Mouse (Mus musculus) cerebellum, postnatal 4 days (tissue): ENCODE data around the gene Cited4.

Source experiments
- DNase-seq, 2 experiments: peaks; one replicate each; pipeline ENCODE4 v3.0.0; 2022; ENCODE audit warnings: low spot score in 2 of 2, mixed read lengths in 1 of 2

The Cited4 gene

DNA sequence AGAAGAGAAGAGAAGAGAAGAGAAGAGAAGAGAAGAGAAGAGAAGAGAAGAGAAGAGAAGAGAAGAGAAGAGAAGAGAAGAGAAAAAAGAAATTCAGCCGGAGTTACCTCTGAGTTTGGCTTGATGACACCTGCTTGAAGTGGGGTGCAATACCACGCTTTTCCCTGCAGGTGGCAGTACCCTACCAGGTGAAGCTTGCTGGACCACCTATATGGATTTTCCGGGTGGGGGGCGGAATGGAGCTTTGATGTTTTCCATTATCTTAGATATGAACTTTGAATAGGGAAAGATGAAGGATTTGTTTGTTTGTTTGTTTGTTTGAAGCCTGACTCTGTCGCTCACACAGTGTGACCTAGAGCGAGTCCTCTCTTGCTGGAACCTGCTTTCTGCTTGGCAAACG is 14.6 kb downstream of the Cited4 start:
- DNase-seq = peak in 1 of 2 experiments; percentile 47

DNA sequence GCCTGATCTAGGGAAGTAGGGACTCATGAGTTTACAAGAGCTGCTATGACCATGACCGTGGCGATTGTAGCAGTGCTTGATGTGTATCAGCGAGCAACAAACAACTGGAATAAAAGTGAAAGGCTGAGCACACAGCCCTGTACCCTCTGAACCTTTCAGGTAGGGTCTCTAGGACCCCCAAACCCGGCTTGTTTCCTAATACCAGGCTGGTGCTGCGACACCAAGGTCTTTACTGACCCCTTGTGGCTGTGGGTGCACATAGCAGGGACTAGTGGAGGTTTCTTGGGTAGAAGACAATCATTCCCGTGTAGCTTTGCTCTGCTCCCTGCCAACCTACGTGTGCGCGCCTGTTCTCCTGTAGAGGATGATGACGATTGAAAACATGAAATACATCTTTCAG is 15.8 kb downstream of the Cited4 start:
- DNase-seq = peak in 1 of 2 experiments; percentile 56

DNA sequence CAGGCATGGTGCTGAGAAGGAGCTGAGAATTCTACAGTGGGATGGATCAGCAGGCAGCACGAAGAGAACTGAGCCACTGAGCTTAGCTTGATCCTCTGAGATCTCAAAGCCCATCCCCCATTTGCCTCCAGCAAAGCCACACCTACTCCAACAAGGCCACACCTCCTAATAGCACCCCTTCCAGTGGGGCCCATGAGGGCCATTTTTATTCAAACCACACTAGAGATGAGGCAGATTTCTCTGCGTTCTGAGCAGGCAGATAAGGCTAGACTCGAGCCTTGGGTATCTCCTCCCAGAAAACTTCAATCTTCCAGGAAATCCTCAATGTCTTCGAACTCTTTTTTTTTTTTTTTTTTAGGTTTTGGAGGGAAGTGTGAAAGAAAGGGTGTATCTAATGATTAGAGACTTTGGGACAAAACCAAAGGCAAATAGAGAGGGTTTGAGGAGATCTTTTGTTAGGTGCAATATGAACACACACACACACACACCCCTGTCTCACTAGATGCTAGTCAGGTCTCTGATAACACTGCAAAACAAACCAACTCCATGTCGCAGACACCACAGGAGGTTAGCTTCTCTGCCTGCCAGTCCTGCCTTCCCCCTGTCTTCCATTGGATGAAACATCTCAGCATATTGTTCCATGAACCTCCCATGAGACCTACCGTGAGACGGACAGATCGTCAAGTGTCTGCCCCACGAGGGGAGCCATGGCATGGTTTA is 17.1 kb downstream of the Cited4 start:
- DNase-seq = no peak

DNA sequence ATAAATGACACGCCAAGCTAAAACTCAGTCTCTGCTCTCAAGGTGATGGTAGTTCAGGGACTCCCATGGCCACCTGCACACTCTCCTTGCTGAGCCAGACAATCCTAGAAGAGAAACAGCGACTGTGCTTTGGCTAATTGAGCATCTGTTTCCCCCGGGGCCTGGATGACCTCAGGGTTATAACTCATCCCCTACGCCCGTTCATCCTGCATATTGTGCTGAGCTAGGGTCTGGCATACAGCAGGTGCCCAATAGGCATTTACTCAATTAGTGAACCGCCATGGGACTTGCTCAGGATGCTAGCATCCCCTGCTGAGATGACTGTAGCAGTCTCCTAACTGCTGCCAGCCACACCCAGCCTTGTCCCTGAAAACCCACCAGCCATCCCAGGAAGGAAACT is 20.9 kb downstream of the Cited4 start:
- no peak for DNase-seq

DNA sequence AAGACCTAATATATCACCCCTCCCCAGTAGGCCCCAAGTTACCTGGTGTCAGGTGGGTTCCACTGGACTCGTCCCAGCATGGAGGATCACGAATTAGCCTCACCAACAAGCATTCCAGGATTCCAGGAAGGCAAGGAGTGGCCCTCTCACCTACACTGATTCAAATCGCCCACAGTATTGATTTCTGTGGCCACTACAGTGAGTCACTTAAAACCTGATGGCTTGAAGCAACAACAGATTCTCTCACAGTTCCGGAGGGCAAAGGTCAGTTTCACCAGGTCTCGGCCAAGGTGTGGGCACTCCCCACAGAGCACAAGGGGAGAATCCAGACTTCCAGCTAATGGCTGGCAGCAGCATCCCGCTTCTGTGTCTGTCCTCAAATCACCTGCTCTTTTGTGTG is 22.9 kb downstream of the Cited4 start:
- DNase-seq = no peak

DNA sequence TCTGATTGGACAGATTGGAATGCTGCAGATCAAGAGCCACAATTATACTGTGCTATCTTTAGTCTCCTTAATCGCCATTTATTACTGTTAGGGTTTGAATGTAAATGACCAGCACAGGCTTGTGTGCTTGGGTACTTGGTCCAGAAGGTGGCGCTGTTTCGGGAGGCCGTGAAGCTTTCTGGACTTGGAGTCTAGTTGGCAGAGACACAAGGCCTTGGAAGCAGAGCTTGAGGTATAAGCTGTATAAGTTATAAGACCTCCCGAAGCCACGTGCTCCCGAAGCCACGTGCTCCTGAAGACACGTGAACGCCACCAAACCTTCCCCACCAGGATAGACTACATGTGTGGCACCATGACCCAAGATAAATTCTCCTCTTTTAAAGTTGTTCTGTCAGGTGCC is 26.3 kb downstream of the Cited4 start:
- DNase-seq = peak in 1 of 2 experiments; percentile 68

DNA sequence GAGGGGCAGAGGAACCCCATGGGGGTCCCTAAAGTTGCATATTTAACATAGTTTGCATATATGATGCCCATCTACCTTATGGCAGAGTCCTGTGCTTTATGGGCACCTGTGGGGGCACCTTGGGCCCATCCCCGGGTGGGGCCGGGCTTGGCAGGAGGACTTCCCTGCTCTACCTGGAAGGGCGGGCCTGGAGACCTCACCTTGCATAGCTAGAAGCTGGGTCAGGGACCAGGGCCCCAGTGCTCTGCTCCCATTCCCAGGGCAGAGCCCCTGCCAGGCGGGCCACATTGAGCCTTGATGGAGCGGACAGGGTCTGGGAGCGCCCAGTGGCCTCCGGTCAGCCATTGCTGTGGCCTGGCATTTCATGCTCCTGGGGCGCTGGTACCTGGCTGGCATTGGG is 31.0 kb downstream of the Cited4 start:
- DNase-seq = no peak

DNA sequence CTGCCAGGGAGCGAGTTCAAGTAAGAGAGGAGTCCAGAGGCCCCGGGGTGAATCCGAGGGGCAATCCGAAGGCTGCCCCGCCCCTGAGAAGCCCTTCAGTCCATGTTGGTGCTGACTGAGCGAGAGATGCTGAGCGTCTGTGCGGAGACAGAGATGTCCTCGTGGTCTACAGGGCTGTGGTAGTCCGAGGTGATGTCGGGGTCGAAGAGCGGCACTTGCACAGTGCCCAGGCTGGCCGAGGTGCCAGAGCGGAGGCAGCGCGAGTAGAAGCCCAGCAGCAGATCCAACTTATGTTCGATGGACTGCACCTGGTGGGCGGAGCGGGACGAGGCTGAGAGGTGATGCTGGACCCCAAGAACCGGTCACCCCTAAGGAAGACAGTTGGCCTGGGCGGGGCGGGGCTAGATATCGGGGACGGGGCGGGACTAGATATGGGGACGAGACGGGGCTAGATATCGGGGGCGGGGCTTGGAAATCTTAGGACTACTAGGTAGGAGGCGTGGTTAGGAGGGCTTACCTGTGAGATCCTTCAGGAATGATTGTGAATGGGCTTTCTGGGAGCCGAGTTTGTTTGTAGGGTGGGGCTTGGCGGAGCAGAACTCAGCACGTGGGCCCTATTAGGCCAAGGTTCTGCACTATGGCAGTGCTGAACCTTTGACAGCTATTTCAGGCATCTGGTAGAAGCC is 31.6 kb downstream of the Cited4 start:
- DNase-seq = no peak

DNA sequence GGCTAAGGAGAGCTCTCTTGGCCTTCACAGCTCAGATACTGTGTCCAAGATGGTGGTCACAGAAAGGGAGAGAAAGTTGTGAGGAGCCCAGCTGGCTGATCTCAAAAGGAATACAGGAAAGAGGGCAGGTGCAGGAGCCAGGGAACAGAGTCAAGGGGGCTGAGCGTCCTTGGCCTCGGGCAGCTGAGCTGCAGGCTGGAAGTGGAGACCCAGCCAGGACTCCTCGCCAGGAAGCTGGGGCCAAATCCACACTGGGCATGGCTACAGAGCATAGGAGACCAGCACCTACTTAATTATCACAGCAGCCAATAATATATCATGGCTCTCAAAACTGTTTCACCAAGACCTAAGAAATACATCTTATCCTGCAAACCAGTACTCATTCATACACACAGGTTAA is 34.8 kb downstream of the Cited4 start:
- DNase-seq = no peak

DNA sequence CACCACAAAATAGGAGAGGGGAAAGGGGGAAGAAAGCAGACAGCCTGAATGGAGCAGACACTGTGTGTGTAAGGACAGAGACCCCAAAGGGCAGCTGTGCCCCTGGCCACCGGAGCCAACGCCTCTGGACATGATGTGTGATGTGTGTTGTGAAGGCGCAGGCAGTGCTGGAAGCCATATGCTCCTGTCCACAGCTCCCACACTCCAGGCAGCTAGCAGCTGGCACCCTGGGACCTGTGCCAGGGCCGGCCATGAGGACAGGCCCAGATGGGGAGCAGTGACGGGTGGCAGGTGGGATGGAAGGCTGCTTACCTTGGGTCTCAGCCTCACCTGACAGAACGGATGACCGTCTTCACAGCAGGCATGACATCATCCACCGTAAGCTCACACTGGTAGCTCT is 35.7 kb downstream of the Cited4 start:
- peak in 1 of 2 experiments; percentile 69 for DNase-seq

DNA sequence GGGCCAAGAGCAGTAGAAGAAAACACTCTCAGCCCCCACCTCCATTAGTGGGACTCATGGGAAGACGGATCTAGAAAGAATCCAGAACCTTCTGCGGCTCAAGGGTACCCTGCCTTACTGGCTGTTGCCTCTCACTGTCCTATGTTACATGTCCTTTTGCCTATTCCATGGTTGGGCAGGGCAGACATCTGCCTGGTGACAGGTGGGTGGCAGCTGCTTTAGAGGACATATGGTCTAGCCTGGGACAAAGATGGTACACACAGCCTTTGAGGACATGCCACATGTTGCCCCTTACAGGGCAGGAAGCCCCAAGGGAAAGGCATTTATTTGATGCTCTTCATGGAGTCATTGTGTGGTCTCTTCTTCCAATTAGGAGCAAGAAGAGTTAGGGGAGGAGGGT is 36.1 kb downstream of the Cited4 start:
- DNase-seq = no peak

DNA sequence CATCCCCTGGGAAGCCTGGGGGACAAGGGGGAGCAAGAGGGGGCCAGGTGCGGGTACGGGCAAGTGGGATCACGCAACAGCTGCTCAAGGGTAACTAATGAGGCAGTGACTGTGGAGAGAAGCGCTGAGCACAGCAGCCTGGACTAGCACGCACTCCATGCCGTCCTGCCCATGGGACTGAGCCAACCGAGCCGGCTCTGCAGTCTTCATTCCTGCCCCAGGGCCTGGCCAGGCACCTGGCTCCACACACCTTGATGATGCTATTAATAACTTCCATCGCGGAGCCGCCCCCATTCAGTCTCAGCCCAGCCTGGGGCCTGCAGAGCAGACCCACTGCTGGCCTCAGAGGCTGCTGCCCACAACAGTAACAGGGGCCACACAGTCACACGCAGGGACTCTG is 45.9 kb downstream of the Cited4 start:
- no peak for DNase-seq

DNA sequence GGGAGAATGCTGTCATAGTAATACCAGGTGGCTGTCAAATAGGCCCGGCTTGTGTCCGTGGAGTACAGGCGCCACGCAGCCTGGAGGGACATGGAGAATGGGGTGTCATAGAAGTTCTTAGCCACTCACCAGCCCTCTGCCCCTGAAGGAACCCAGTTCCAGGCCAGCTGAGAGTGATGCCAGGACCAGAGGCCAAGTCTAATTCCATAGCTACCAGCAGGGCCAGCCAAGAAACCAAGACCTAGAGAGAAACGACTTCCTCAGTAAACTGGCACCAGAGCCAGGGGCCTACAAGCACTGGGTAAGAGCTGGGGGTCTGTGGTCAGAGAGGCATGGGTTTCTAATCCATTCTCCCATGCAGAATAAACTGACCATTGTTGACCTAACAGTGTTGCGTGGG is 46.6 kb downstream of the Cited4 start:
- DNase-seq = no peak

DNA sequence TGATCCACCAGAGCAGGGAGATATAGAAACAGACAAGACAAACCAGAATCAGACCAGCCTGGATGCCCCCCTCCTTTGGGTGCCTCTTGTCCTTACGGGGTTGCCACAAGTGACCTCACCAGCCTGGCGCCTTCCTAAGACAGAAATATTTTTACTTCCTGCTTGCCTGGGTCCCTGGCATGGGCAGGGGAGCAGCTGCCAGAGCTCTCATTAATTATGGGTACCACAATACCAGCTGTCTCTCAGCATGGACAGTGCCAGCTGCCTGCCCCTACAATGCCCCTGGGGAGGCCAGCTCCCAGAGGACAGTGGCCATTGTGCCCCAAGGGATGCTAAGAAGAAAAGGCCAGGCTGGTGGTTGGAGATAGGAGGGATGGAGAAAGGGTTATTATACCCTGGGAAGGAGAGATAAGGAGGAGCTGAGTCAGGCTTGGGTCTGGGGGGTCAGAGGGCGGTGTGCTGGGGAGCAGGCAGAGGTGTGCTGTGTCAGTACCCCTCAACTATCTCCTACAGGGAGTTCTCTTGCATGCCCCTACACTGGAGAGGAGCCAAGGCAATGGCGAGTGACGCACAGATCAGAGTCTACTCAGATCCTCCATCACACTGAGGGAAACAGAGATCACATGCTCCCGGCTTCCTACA is 47.6 kb downstream of the Cited4 start:
- DNase-seq = peak in 1 of 2 experiments; percentile 50

DNA sequence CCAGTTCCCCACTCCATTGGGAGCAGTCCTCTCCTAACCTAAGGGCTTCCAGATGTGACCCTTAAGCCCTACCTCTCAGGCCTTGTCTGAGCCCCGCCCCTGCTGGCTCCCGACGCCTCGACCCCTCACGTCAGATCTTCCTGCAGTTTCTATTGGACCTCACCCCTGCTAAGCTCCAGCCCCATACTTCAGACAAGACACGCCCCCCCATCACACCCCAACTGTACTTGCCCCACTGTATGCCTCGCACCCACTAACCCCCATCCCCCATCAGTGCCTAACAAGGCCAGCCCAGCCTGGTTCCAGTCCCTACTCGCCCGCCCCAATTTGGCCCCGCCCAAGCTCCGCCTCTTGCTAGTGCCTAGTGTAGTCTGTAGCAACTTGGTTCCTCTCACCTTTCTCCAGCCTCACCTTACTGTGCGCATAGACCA is 49.8 kb downstream of the Cited4 start:
- DNase-seq = no peak

DNA sequence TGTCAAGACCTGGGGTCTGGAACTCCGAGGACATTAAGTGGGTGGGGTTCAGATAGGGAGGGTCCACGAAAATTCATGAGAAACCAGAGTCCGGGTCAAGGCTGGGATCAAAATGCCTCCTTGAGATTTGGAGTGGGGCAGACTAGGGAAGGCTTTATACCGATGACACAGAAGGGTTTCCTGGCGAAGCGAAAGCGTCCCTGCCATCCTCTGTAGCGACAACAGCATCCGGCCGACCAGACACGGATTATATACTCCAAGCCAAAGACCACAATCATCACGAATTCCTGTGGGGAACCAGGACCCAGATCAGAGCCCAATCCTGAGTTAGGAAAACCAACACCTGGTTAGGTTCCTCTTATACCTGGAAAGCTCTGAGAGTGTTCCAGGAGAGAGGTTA is 50.4 kb downstream of the Cited4 start:
- no peak for DNase-seq
